Mouse (Mus musculus) forebrain, postnatal 0 days (tissue): Measurements from ENCODE around the gene Mrpl57. TPM values are rescaled to one million over a fixed set of nuclear protein-coding genes. Genes with fewer than 3 reads are reported as not detected.

Source experiments
- ATAC-seq: fragments of 200-750 bp; cut with Nextera tagmentation; 2 replicates; pipeline ENCODE4 v1.8.0; 2017; ENCODE audit warnings: mild to moderate bottlenecking, moderate library complexity
- DNase-seq: peaks from one replicate; pipeline ENCODE4 v3.0.0-alpha.2; 2015
- H3K27ac ChIP-seq: fragments of 300-500 bp; sonication (generic); 2 replicates; pipeline ENCODE4 v1.5.1; 2014; ENCODE audit warnings: low read depth, mild to moderate bottlenecking, antibody characterized with exemption, low read length, moderate library complexity, mixed read lengths
- H3K27me3 ChIP-seq: fragments of 300-500 bp; sonication (generic); 2 replicates; pipeline ENCODE4 v1.6.1; 2014; ENCODE audit warnings: mild to moderate bottlenecking, low read length, mixed read lengths; ENCODE audit not compliant: insufficient read depth
- H3K36me3 ChIP-seq: fragments of 300-500 bp; sonication (generic); 2 replicates; pipeline ENCODE4 v1.6.1; 2014; ENCODE audit warnings: mild to moderate bottlenecking, moderate library complexity; ENCODE audit not compliant: insufficient read depth
- H3K4me1 ChIP-seq: fragments of 300-500 bp; sonication (generic); 2 replicates; pipeline ENCODE4 v1.6.1; 2014; ENCODE audit warnings: antibody characterized with exemption; ENCODE audit not compliant: insufficient read depth
- H3K4me2 ChIP-seq: fragments of 300-500 bp; sonication (generic); 2 replicates; pipeline ENCODE4 v1.6.1; 2014; ENCODE audit warnings: low read depth, mild to moderate bottlenecking, moderate library complexity
- H3K4me3 ChIP-seq: fragments of 300-500 bp; sonication (generic); 2 replicates; pipeline ENCODE4 v1.5.1; 2014; ENCODE audit warnings: low read depth, low read length, mixed read lengths
- H3K9ac ChIP-seq: fragments of 300-500 bp; sonication (generic); 2 replicates; pipeline ENCODE4 v1.6.1; 2014; ENCODE audit warnings: mild to moderate bottlenecking
- H3K9me3 ChIP-seq: fragments of 300-500 bp; sonication (generic); 2 replicates; pipeline ENCODE4 v1.6.1; 2016; ENCODE audit warnings: low read length
- CTCF ChIP-seq: sonication (generic); IDR thresholded peaks from 2 replicates; pipeline ENCODE4 v1.5.1; 2016; ENCODE audit warnings: antibody characterized with exemption, control low read depth, low read depth
- WGBS: fragments of 180-500 bp; shearing (Covaris S2); extraction: QIAGEN DNeasy Blood & Tissue Kit; methylation state at CpG from one replicate; pipeline ENCODE4 v1.1.7; 2014; 5-methylcytosine and 5-hydroxymethylcytosine counted together
- microRNA-seq, 2 experiments: library from miRNA; unstranded; fragments of <30 nt; microRNA quantifications; one replicate each; pipeline ENCODE4; 2016
- polyA plus RNA-seq: library from polyadenylated mRNA; unstranded; fragments of >200 nt; fragmentation: Nextera tagmentation; extraction: Ambion mirVana; gene quantifications from 2 replicates; pipeline ENCODE4 v1.2.1, GENCODE M21; 2015
- total RNA-seq: library from RNA; depleted of rRNA; stranded (reverse); fragments of >200 nt; gene quantifications from 2 replicates; pipeline ENCODE4 v1.2.3, GENCODE M21; 2014; rRNA removed

Gene Mrpl57
- total and polyA plus RNA-seq, 2 experiments from 2014 or later: 53.1 to 234 TPM

GRCm38 (mm10) chr14:57858601-57859000 is 32.6 kb downstream of the Mrpl57 start:
- no peak overlapping the region for H3K4me2 ChIP-seq
- no peaks in the 10 kb centered on the region for H3K27me3 ChIP-seq
- 90% methylated on average over 2 of the region's 2 CpGs for WGBS
- TF ChIP-seq CTCF: no peak
- H3K4me1 ChIP-seq: no peaks in the 10 kb centered on the region
- H3K27ac ChIP-seq: no peak overlapping the region
- H3K4me3 ChIP-seq: no peak overlapping the region
- ATAC-seq (no peak), DNase-seq (no peak)
- H3K9ac ChIP-seq: no peak overlapping the region
- no peaks in the 10 kb centered on the region for H3K9me3 ChIP-seq
- peaks cover 18% of the 10 kb centered on the region for H3K36me3 ChIP-seq

GRCm38 (mm10) chr14:57859520-57859919 is 33.5 kb downstream of the Mrpl57 start:
- ATAC-seq (no peak), DNase-seq (no peak)
- no peaks in the 10 kb centered on the region for H3K27me3 ChIP-seq
- H3K4me2 ChIP-seq: no peak overlapping the region
- no peak overlapping the region for H3K9ac ChIP-seq
- H3K4me3 ChIP-seq: no peak overlapping the region
- H3K36me3 ChIP-seq: peaks cover 25% of the 10 kb centered on the region
- TF ChIP-seq CTCF: no peak
- H3K4me1 ChIP-seq: no peaks in the 10 kb centered on the region
- H3K27ac ChIP-seq: no peak overlapping the region
- no peaks in the 10 kb centered on the region for H3K9me3 ChIP-seq

GRCm38 (mm10) chr14:57861987-57862412 is 36.0 kb downstream of the Mrpl57 start:
- ATAC-seq: no peak
- no peak for DNase-seq
- H3K27me3 ChIP-seq: no peaks in the 10 kb centered on the region
- no peaks in the 10 kb centered on the region for H3K4me1 ChIP-seq
- peaks cover 37% of the 10 kb centered on the region for H3K36me3 ChIP-seq
- TF ChIP-seq CTCF: no peak
- 92% methylated on average over 4 of the region's 4 CpGs for WGBS
- no peak overlapping the region for H3K9ac ChIP-seq
- H3K4me3 ChIP-seq: no peak overlapping the region
- H3K27ac ChIP-seq: no peak overlapping the region
- H3K9me3 ChIP-seq: no peaks in the 10 kb centered on the region
- H3K4me2 ChIP-seq: no peak overlapping the region

GRCm38 (mm10) chr14:57863129-57863528 is 37.1 kb downstream of the Mrpl57 start:
- 78% methylated on average over 2 of the region's 2 CpGs for WGBS
- no peaks in the 10 kb centered on the region for H3K9me3 ChIP-seq
- no peaks in the 10 kb centered on the region for H3K4me1 ChIP-seq
- H3K36me3 ChIP-seq: peaks cover 39% of the 10 kb centered on the region
- DNase-seq: no peak
- H3K27ac ChIP-seq: no peak overlapping the region
- H3K27me3 ChIP-seq: no peaks in the 10 kb centered on the region
- no peak for TF ChIP-seq CTCF
- no peak overlapping the region for H3K4me2 ChIP-seq
- H3K4me3 ChIP-seq: no peak overlapping the region
- ATAC-seq: no peak
- no peak overlapping the region for H3K9ac ChIP-seq

GRCm38 (mm10) chr14:57865256-57865655 is 39.2 kb downstream of the Mrpl57 start:
- no peaks in the 10 kb centered on the region for H3K27me3 ChIP-seq
- H3K9me3 ChIP-seq: no peaks in the 10 kb centered on the region
- DNase-seq (no peak), ATAC-seq (no peak)
- H3K4me1 ChIP-seq: no peaks in the 10 kb centered on the region
- 87% methylated on average over 3 of the region's 3 CpGs for WGBS
- peaks cover 38% of the 10 kb centered on the region for H3K36me3 ChIP-seq
- no peak overlapping the region for H3K4me2 ChIP-seq
- H3K9ac ChIP-seq: no peak overlapping the region
- no peak for TF ChIP-seq CTCF
- no peak overlapping the region for H3K4me3 ChIP-seq
- no peak overlapping the region for H3K27ac ChIP-seq

- Histone ChIP-seq H3K36me3 (peaks cover 33% of the 10 kb centered on the region), H3K4me2 (no peak overlapping the region)
- no peak for TF ChIP-seq CTCF
Observed at GRCm38 (mm10) chr14:57866676-57867276, 40.7 kb downstream of the Mrpl57 start.

GRCm38 (mm10) chr14:57877921-57878320 is 51.9 kb downstream of the Mrpl57 start:
- H3K27me3 ChIP-seq: no peaks in the 10 kb centered on the region
- H3K9ac ChIP-seq: no peak overlapping the region
- H3K4me1 ChIP-seq: no peaks in the 10 kb centered on the region
- TF ChIP-seq CTCF: no peak
- 88% methylated on average over 9 of the region's 9 CpGs for WGBS
- H3K4me2 ChIP-seq: no peak overlapping the region
- H3K4me3 ChIP-seq: no peak overlapping the region
- peaks cover 6% of the 10 kb centered on the region; the same call in 1 of the 2 replicates for H3K36me3 ChIP-seq
- H3K27ac ChIP-seq: no peak overlapping the region
- DNase-seq: no peak
- no peak for ATAC-seq
- no peaks in the 10 kb centered on the region for H3K9me3 ChIP-seq

More at GRCm38 (mm10) chr14:57866676-57867276, 40.7 kb downstream of the Mrpl57 start:
- DNase-seq: no peak
- WGBS: 83% methylated on average over 3 of the region's 3 CpGs
- no peak overlapping the region for H3K9ac ChIP-seq
- H3K27me3 ChIP-seq: no peaks in the 10 kb centered on the region
- no peak overlapping the region for H3K4me3 ChIP-seq
- H3K4me1 ChIP-seq: no peaks in the 10 kb centered on the region
- no peak overlapping the region for H3K27ac ChIP-seq
- ATAC-seq: no peak
- H3K9me3 ChIP-seq: no peaks in the 10 kb centered on the region

Small RNAs within 50 kb of the gene (microRNA-seq; reads per million reads assigned to microRNA genes)
- gene Mir3077: 0.37 to 0.39 reads per million in 2 experiments

Other genes starting within 250 kb of the Mrpl57 start
- 18.9 and 21.2 TPM in 2 replicates for gene Xpo4, start 160.8 kb upstream of the Mrpl57 start, total RNA-seq
- 6.0 and 8.5 TPM in 2 replicates for gene Xpo4, start 160.8 kb upstream of the Mrpl57 start, polyA plus RNA-seq
- not detected in 2 replicates for gene Gm49361, start 80.1 kb upstream of the Mrpl57 start, total RNA-seq
- not detected in 2 replicates for gene Gm49361, start 80.1 kb upstream of the Mrpl57 start, polyA plus RNA-seq
- gene Lats2, start 67.8 kb upstream of the Mrpl57 start, total RNA-seq: 7.8 and 259 TPM in 2 replicates
- gene Lats2, start 67.8 kb upstream of the Mrpl57 start, polyA plus RNA-seq: 3.9 and 5.0 TPM in 2 replicates
- 15.6 and 21.2 TPM in 2 replicates for gene Sap18, start 28.1 kb upstream of the Mrpl57 start, total RNA-seq
- gene Sap18, start 28.1 kb upstream of the Mrpl57 start, polyA plus RNA-seq: 26.8 and 31.6 TPM in 2 replicates
- 4.7 and 5.4 TPM in 2 replicates for gene Ska3, start within 50 bp of the Mrpl57 start, total RNA-seq
- 3.9 and 6.2 TPM in 2 replicates for gene Ska3, start within 50 bp of the Mrpl57 start, polyA plus RNA-seq
- 26.7 and 35.0 TPM in 2 replicates for gene Zdhhc20, start 64.0 kb downstream of the Mrpl57 start, total RNA-seq
- gene Zdhhc20, start 64.0 kb downstream of the Mrpl57 start, polyA plus RNA-seq: 21.9 and 31.6 TPM in 2 replicates
- 65.1 and 67.9 TPM in 2 replicates for gene Micu2, start 173.0 kb downstream of the Mrpl57 start, total RNA-seq
- 66.8 and 72.1 TPM in 2 replicates for gene Micu2, start 173.0 kb downstream of the Mrpl57 start, polyA plus RNA-seq
- 6.9 and 14.8 TPM in 2 replicates for gene Fgf9, start 244.3 kb downstream of the Mrpl57 start, total RNA-seq
- gene Fgf9, start 244.3 kb downstream of the Mrpl57 start, polyA plus RNA-seq: 9.6 and 16.4 TPM in 2 replicates